16 mouse cellular contexts compared by ENCODE assay signal in the genomic region with DNA sequence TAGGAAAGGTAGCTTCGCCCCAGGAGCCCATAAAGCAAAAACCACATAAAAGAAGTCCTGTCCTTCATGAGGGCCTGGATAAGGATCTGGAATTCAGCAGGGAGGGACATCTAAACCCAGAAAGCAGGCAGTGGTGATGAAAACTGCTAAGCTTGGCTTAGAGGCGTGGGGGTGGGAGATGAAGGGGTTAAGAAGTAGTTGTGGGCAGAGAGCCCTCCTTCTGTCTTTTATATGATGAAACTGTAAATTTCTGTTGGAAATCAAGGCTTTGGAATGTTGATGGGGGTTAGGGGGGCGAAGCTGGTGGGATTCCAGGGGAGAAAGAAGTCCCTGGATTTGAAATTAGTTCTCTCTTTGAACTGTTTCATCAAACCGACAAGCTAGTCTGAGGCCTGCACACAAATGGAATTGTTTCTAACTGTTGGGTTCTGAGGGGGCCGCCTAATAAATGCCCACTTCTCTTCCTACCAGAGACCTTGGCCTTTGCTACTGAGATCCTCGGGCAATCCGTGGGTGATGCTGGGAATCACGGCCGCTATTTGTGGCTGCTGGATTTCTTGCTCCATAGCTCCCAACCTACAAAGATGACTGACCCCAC.
DNase-seq lines count a peak whose midpoint lies in the region; ATAC-seq and TF ChIP-seq lines count a peak whose summit lies in the region.
"Had no signal": no experiment of that assay in that cellular context is flagged by ENCODE, and none has a peak within 500 bp of the region (broad histone marks: within the 10 kb centered on the region; RNA-seq: fewer than 3 reads in every experiment).

No protein-coding gene starts in this region.

- no peaks in the 10 kb centered on the region for H3K36me3 ChIP-seq in kidney, postnatal 0 days (ENCODE audit: insufficient read depth, low read length)
- H3K36me3 ChIP-seq in hindbrain, embryonic 14.5 days (replicated peaks; ENCODE audit: control insufficient read depth, insufficient read depth) = no peaks in the 10 kb centered on the region
- no peaks in the 10 kb centered on the region for H3K36me3 ChIP-seq in midbrain, embryonic 14.5 days (ENCODE audit: control insufficient read depth, insufficient read depth, low read length)

- TF ChIP-seq POLR2A in embryonic fibroblast, embryonic 13.5 days (IDR thresholded peaks at IDR 0.05; ENCODE audit: low read depth, low read length) = no peak

- no peaks in the 10 kb centered on the region for H3K27me3 ChIP-seq in kidney, postnatal 0 days (ENCODE audit: insufficient read depth, low read length)
- no peaks in the 10 kb centered on the region for H3K27me3 ChIP-seq in hindbrain, embryonic 14.5 days (ENCODE audit: control insufficient read depth, insufficient read depth, low read length)
- no peaks in the 10 kb centered on the region for H3K27me3 ChIP-seq in midbrain, embryonic 14.5 days (ENCODE audit: control insufficient read depth, insufficient read depth, low read length)
- H3K27me3 ChIP-seq: CH12.LX had no signal

- intact Hi-C loops in gastrocnemius, adult 2 months (cut with DNase I) = no loop called here

- H3K4me2 ChIP-seq in kidney, postnatal 0 days (ENCODE audit: low read length) = no peak overlapping the region
- H3K4me2 ChIP-seq in hindbrain, embryonic 14.5 days (replicated peaks) = no peak overlapping the region
- H3K4me2 ChIP-seq in midbrain, embryonic 14.5 days (ENCODE audit: low read length) = no peak overlapping the region
- H3K4me2 ChIP-seq: liver, embryonic 11.5 days had no signal

- no peak overlapping the region for H3K9ac ChIP-seq in kidney, postnatal 0 days (ENCODE audit: low read depth, low read length)
- H3K9ac ChIP-seq in hindbrain, embryonic 14.5 days = peak overlapping the region; percentile 5; the same call in 1 of the 2 replicates
- H3K9ac ChIP-seq in midbrain, embryonic 14.5 days (replicated peaks; ENCODE audit: low read length) = no peak overlapping the region

- no peak for DNase-seq in kidney, postnatal 0 days (ENCODE audit: low spot score)
- DNase-seq in kidney, adult 9 months = no peak
- DNase-seq in hindbrain, embryonic 14.5 days (ENCODE audit: low spot score) = no peak
- DNase-seq in midbrain, embryonic 14.5 days = peak; percentile 9
- DNase-seq in urinary bladder, adult 18-20 months (ENCODE audit: low spot score in 2 of 2) = no peak
- DNase-seq in gastrocnemius, adult 2 months = no peak
- DNase-seq: adrenal gland, adult 2 months; gastrocnemius, postnatal 36 days; right cerebral cortex, postnatal 25 days; thymus, adult 18-20 months had no signal

- ATAC-seq in kidney, postnatal 0 days (replicated peaks; ENCODE audit: low FRiP score, low read depth) = peak; percentile 46; the same call in 1 of the 2 replicates
- ATAC-seq in hindbrain, embryonic 14.5 days (ENCODE audit: low FRiP score) = no peak
- no peak for ATAC-seq in midbrain, embryonic 14.5 days (ENCODE audit: low FRiP score, low TSS enrichment)
- ATAC-seq in cerebellum, adult (ENCODE audit: insufficient number of reproducible peaks, low FRiP score, low TSS enrichment) = no peak

- peak overlapping the region; percentile 34; the same call in 1 of the 2 replicates for H3K27ac ChIP-seq in kidney, postnatal 0 days
- H3K27ac ChIP-seq in embryonic fibroblast, embryonic 13.5 days (ENCODE audit: insufficient read depth, low read length) = peak overlapping the region; percentile 81
- peak overlapping the region; percentile 60 for H3K27ac ChIP-seq in hindbrain, embryonic 14.5 days
- H3K27ac ChIP-seq in midbrain, embryonic 14.5 days (replicated peaks; ENCODE audit: low read depth, low read length) = peak overlapping the region; percentile 37; the same call in 1 of the 2 replicates
- H3K27ac ChIP-seq in gastrocnemius, adult 2 months = no peak overlapping the region

- peaks cover 13% of the 10 kb centered on the region for H3K4me1 ChIP-seq in kidney, postnatal 0 days (replicated peaks; ENCODE audit: insufficient read depth, low read length)
- peaks cover 11% of the 10 kb centered on the region for H3K4me1 ChIP-seq in embryonic fibroblast, embryonic 13.5 days (ENCODE audit: control insufficient read depth, insufficient read depth, low read length)
- peaks cover 15% of the 10 kb centered on the region; the same call in 1 of the 2 replicates for H3K4me1 ChIP-seq in hindbrain, embryonic 14.5 days (replicated peaks; ENCODE audit: control insufficient read depth, insufficient read depth, low read length)
- H3K4me1 ChIP-seq in midbrain, embryonic 14.5 days (ENCODE audit: control insufficient read depth, insufficient read depth, low read length) = peaks cover 18% of the 10 kb centered on the region

- H3K4me3 ChIP-seq in kidney, postnatal 0 days (replicated peaks; ENCODE audit: low read depth, low read length) = no peak overlapping the region
- no peak overlapping the region for H3K4me3 ChIP-seq in embryonic fibroblast, embryonic 13.5 days (ENCODE audit: insufficient read depth, low read length)
- no peak overlapping the region for H3K4me3 ChIP-seq in hindbrain, embryonic 14.5 days (replicated peaks; ENCODE audit: low read length)
- no peak overlapping the region for H3K4me3 ChIP-seq in midbrain, embryonic 14.5 days (replicated peaks; ENCODE audit: low read depth, low read length)
- no peak overlapping the region for H3K4me3 ChIP-seq in gastrocnemius, adult 2 months
- H3K4me3 ChIP-seq: erythroblast, embryonic 14.5 days; megakaryocyte, embryonic 14.5 days had no signal

- 0 out of 2 replicates have a peak, but pooled peaks cover 5% of the 10 kb centered on the region for H3K9me3 ChIP-seq in kidney, postnatal 0 days (replicated peaks; ENCODE audit: low read length)
- H3K9me3 ChIP-seq in hindbrain, embryonic 14.5 days (ENCODE audit: control insufficient read depth, low read length) = peaks cover 6% of the 10 kb centered on the region; the same call in 1 of the 2 replicates
- H3K9me3 ChIP-seq in midbrain, embryonic 14.5 days (ENCODE audit: control insufficient read depth, low read length) = peaks cover 2% of the 10 kb centered on the region; the same call in 1 of the 2 replicates

- 16% methylated on average over 9 of the region's 9 CpGs for WGBS in kidney, postnatal 0 days
- WGBS in hindbrain, embryonic 14.5 days = 15% methylated on average over 9 of the region's 9 CpGs
- 13% methylated on average over 9 of the region's 9 CpGs for WGBS in midbrain, embryonic 14.5 days

- no peak for TF ChIP-seq CTCF in kidney, postnatal 0 days (IDR thresholded peaks at IDR 0.05; ENCODE audit: low read depth)
- no peak for TF ChIP-seq CTCF in embryonic fibroblast, embryonic 13.5 days (IDR thresholded peaks at IDR 0.05; ENCODE audit: borderline replicate concordance, insufficient read depth, low read length)
- no peak for TF ChIP-seq CTCF in gastrocnemius, adult 2 months (IDR thresholded peaks at IDR 0.05)
